Mouse (Mus musculus) c-Kit-negative CD71-positive TER-119-positive erythroid progenitor cells, embryonic 14.5 days (primary cell): ENCODE data around the gene Cryba1.
"Not testable (repeated sequence)": the region's sequence is repeated elsewhere in the genome, so short reads cannot be mapped to it uniquely, and the experiment has no call there.

ENCODE experiments used
- DNase-seq: peaks from one replicate; pipeline ENCODE4 v3.0.0-alpha.2; 2013; ENCODE audit warnings: low read depth, low spot score

The Cryba1 gene

GRCm38 (mm10) chr11:77725183-77725582, at the start of gene Cryba1:
Gene Cryba1, minus strand, starts transcription at chr11:77725283.
- no peak for DNase-seq

- no peak for DNase-seq
Measured at GRCm38 (mm10) chr11:77771879-77772713, 47.0 kb upstream of the Cryba1 start.

GRCm38 (mm10) chr11:77770346-77770745, 45.3 kb upstream of the Cryba1 start:
- DNase-seq = no peak

- no peak for DNase-seq
Measured at GRCm38 (mm10) chr11:77769496-77769895, 44.4 kb upstream of the Cryba1 start.

GRCm38 (mm10) chr11:77766351-77767001, 41.4 kb upstream of the Cryba1 start:
- no peak for DNase-seq

DNA sequence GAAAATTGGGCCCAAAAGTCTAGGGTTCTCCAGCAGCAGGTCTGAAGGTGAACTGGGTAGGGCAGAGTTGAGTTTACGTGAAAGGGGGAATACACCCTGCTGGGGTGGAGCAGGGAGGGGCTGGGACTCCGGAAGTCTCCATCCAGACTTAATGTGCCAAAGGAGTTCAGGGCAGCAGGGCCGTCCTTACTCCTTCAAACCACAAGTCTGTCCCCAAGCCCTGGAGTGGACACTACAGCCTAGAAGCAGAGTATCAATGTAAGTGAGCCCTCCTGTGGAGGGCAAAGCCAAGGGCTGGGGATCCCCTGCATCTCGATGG, 40.3 kb upstream of the Cryba1 start:
- no peak for DNase-seq

- no peak for DNase-seq
Measured at GRCm38 (mm10) chr11:77764694-77765458, 39.8 kb upstream of the Cryba1 start.

GRCm38 (mm10) chr11:77763673-77764340, 38.7 kb upstream of the Cryba1 start:
- DNase-seq = no peak

DNA sequence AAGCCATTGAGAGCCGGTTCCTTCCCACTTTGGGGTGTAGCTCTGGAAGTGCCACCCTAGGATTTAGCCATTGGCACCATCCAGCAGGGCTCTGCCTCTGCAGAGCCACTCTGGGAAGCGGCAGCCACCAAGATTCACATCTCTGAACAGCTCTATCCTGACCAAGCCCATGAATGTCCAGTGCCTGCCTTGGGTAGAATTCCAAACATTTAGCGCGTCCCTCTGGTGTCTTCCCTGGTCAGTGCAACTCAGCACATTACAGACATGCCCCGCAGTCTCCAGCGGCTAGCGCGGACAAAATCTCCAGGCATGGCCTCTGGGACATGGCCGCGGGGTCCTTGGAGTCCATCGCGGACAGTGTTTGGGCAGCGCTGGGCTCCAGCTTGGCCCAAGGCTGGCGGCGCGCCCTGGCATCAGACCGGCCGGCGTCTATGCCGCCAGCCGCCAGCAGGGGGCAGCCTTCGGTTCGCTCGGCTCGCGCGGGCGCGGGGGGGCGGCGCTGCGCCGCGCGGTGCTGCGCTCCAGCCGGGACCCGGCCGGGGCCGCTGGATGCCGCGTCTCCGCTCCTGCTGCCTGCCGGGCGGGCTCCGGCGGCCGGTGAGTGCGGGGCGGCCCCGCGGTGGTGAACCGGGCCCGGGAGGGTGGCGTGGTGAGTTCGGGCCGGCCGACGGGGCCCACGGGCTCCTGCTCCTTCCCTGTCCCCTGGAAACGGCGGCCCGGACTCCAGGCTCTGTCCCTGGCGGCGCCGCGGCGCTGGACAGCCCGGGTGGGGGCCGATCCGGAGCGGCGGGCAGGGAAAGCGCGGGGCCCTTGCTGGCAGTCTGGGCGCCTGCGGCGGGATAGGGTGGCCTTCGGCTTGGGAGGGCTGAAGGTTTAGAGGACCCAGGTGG, 37.9 kb upstream of the Cryba1 start, which contains the start of gene Myo18a:
Gene Myo18a, plus strand, starts transcription at position 464 of the 890 bp plus-strand sequence.
- DNase-seq = no peak

DNA sequence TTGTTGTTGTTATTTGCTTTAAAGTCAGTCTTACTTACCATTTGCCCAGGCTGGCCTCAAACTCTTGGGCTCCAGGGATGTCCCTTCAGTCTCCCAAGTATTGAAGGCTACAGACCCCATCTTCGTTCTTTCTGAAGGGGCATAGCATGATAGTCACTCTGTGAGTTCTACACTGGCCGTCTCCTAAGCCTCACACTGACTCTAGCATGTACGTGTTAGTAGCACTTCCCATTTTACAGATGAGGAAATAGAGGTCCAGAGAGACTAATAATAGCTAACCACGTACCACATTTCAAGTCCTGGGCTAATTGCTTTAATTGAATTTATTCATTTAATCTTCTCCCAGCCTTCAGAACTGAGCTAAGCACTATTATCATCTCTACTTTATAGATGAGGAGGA, 34.9 kb upstream of the Cryba1 start:
- DNase-seq = no peak

DNA sequence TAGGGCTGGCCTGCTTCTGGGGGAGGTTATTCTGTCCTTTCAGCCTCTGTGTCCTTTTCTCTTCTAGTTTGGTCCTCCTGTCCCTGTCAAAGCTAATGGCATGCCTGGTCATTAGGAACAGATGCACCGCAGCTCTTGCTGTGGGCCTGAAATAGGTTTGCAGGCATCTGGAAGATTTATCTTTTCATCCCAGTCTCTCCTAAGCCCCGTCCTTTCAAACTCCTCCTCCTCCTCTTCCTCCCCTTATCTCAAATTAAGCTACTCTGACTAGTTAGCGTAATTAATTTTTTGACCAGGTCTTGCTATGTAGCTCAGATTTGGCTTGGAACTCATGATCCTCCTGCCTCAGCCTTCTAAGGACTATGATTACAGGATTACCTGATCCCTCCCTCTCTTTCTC, 28.4 kb upstream of the Cryba1 start:
- peak; percentile 46 for DNase-seq

- DNase-seq = peak; percentile 57
Measured at GRCm38 (mm10) chr11:77752525-77752924, 27.4 kb upstream of the Cryba1 start.

- DNase-seq = no peak
Measured at GRCm38 (mm10) chr11:77748996-77749395, 23.9 kb upstream of the Cryba1 start.

- not testable (repeated sequence) for DNase-seq
Measured at GRCm38 (mm10) chr11:77747103-77747502, 22.0 kb upstream of the Cryba1 start.

GRCm38 (mm10) chr11:77746652-77747051, 21.6 kb upstream of the Cryba1 start:
- no peak for DNase-seq

- DNase-seq = no peak
Measured at GRCm38 (mm10) chr11:77743966-77744365, 18.9 kb upstream of the Cryba1 start.

- no peak for DNase-seq
Measured at GRCm38 (mm10) chr11:77738555-77738954, 13.5 kb upstream of the Cryba1 start.

DNA sequence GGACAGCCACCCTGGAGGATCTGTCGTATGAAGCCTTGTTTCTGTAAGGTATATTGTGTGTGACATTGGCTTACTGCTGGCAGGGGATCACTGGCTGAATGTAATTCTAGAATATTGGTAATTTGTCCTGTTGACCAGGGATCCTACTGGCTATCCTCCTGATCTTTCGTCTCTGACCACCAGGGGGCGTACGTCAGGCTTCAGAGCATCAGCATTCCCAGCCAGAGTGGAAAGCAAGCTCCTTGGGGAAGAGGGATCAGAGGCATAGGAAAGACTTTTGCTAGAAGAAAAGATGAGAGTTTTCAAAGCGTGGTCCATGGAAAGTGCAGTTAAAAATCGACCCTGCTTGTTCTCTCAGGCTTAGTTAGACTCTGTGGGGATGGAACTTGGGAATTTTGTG, 12.2 kb upstream of the Cryba1 start:
- peak; percentile 74 for DNase-seq

DNA sequence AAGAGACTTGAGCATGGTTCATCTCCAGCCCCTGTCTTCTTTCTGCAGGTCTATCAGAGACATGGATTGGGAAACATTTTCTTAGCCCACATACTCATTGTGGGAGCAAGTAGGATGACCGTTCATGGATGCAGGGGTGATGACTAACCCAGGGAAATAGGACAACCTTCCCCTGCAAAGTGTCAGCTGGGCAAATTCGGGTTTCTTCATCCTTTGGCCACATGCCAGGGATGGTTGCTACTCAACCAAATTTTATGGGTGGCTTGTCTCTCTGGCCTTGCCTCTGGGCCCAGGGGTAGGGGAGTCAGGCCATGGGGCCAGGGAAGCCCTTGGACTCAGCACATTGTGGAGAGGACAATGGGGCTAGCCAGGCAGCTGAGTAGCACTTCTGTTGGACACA, 3.5 kb upstream of the Cryba1 start:
- no peak for DNase-seq

GRCm38 (mm10) chr11:77724766-77725165, 317 bp downstream of the Cryba1 start:
- no peak for DNase-seq

- no peak for DNase-seq
Measured at GRCm38 (mm10) chr11:77721389-77721788, 3.7 kb downstream of the Cryba1 start.
